Mouse (Mus musculus): Measurements from ENCODE around the gene Plin2.
"Not testable (repeated sequence)": the region's sequence is repeated elsewhere in the genome, so short reads cannot be mapped to it uniquely, and the experiment has no call there.

The Plin2 gene

DNA sequence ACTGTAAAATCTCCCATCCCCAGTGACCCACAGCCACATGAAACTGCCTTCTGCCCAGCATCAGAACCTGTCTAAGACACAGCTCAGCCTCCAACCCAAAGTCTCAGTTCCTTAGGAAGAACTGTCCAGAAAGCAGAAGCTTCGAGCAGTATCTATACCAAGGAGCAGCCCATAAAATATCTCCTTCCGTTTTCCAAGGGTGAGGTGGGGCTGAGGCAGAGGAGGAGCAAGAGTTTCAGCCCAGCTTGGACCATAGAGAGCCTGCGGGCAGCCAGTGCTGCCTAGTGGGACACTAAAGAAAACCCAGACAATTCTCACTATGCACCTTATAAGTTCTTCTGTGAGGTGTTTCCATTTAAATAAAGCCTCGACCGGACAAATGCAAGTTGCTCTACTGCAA, 37.3 kb downstream of the Plin2 start:
- DNase-seq (ENCODE audit: extremely low spot score): not testable (repeated sequence)

DNA sequence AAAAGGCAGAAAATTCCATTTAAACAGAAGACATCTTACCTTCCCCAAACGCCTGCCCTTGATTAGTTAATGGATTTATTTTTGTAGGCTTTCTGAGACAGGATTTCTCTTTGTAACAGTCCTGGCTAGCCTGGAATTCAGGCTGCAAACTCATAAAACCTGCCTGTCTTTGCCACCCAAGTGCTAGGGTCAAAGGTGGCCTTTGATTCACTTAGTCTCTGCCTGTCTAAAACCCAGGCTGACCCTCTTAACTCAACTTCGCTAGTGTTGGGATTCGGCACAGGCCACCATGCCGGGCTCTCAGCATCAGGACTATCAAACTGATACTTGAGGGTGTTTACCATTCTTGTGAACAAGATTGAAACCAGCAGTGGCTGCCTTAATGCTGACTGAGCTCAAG, 38.0 kb downstream of the Plin2 start:
- DNase-seq (ENCODE audit: extremely low spot score): peak; percentile 30

DNA sequence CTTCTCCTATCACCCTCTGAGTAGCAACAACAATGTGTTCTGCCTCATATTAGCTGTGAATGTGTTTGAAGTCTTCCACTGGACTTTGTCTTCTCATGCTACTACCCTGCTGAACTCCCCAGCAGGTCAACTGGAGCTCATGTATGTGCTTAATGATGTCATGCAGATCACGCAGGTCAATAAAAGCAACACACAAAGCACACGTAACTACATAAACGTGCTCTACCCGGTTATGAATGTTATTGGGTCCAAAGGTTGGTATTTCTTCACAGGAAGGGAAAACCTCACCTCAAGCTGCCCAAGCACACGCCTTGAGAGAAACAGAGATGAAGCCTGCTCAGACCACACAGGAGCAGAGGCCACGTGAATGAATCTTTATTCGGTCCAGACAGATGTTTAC, 43.4 kb downstream of the Plin2 start:
- not testable (repeated sequence) for DNase-seq (ENCODE audit: extremely low spot score)

DNA sequence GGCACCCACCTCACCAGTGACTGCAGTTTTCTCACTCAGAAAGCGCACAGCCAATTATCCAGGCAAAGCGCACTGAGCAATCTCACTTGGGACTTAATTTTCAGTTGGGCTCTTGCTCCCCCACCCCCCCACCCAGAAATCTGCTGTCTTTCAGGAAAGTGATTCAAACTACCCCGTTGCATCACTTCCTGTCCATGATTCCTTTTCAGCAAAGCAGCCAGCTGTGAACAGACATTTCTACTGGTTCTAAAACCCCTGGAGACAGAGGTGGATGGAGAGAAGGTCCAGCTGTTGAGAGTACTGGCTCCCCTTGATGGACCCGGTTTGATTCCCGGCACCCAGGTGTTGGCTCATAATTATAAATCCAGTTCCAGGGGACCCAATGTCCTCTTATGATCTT, 44.4 kb downstream of the Plin2 start:
- DNase-seq (ENCODE audit: extremely low spot score): no peak

DNA sequence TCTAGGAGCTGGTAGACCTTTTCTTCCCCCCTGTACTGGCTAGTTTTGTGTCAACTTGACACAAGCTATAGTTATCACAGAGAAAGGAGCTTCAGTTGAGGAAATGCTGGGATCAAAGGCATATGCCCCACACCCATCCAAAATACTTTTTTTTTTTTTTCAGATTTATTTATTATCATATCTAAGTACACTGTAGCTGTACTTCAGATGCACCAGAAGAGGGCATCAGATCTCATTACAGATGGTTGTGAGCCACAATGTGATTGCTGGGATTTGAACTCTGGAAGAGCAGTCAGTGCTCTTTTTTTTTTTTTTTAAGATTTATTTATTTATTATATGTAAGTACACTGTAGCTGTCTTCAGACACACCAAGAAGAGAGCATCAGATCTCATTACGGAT, 47.3 kb downstream of the Plin2 start:
- DNase-seq (ENCODE audit: extremely low spot score): not testable (repeated sequence)

DNA sequence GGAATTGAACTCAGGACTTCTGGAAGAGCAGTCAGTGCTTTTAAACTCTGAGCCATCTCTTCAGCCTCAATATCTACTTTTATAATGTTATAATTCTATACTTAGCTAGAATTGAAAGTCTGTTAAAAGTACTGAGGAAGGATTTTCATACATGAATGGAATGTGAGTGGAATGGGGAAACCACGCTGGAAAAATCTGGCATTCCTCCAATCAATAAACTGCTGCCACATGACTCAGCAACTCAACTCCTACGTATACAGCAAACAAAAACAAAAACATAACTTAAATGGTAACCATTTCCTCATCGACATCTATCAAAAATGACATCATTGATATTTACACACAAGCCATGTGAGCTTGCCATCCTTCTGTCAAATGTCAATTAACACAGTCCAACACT, 47.7 kb downstream of the Plin2 start:
- no peak for DNase-seq (ENCODE audit: extremely low spot score)

DNA sequence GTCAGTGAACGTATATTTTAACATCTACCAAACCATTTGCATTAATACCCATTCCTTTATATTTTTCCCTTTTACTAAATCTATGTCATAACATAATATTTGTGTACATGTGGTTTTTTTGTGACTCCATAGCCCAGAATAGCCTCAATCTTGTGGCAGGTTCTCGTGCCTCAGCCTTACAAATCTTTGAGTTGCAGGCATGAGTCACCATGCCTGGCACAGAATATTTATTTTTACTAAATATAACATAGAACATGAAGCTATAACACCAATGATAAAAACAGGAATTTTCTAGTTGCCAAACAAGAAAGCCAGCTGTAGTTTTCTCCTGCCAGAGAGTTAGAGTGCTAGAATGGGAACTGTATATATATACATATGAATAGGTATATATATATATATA, 49.4 kb downstream of the Plin2 start:
- no peak for DNase-seq (ENCODE audit: extremely low spot score)

DNA sequence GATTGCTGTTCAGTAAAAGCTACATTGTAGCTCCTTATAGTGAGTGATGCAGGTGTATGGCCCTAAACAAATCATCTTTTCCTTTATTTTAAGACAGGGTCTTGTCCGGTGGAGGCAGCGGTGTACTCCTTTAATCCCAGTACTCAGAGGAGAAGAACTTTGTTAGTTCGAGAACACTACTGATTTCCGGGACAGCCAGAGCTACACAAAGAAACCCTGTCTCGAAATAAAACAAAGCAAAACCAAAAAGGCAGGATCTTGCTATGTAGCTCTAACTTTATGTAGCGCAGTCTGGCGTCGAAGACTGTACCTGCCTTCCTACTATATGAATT, 57.6 kb downstream of the Plin2 start:
- DNase-seq (ENCODE audit: extremely low spot score): no peak

DNA sequence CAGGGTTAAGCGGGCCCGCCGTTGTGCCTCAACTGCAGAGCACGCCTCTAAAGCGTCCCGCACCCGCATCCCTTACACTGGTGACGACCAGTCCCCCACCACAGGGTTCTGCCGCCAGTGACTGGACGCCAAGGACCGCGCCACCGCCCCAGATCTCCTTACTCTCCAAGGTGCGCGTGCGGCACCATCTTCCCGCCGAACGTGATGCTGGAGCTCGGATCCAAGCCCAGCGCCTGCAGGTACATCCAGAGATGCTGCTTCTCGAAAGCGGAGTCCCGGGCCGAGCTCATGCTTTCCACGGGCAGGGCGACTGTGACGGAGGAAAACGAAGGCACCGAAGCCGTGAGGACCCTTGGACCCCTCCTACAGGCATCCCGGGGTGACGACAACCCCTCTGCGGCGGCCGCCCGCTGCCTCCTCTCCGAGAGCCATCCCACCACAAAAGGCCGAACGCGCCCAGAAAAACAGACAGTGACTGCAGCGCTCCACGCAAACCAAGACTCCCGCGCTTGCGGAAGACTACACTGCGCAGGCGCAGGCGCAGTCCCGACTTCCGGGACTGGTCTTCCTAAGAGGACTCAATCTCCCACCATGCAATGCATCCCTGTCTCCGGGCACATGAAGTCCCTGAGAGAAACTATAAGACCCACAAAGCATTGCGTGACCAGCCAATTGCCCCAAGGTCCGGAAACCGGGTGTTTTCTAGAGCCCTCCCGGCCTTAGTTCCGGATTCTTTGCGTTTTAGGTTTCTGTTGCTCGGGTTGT, 58.2 kb downstream of the Plin2 start, which contains the start of gene Haus6:
Gene Haus6, minus strand, starts transcription at position 532 of the 765 bp plus-strand sequence.
- peak; percentile 86 for DNase-seq (ENCODE audit: extremely low spot score)

All from embryo, embryonic 9.5 days (tissue).